ENCODE assay signal across 8 mouse cellular contexts in the genomic region with DNA sequence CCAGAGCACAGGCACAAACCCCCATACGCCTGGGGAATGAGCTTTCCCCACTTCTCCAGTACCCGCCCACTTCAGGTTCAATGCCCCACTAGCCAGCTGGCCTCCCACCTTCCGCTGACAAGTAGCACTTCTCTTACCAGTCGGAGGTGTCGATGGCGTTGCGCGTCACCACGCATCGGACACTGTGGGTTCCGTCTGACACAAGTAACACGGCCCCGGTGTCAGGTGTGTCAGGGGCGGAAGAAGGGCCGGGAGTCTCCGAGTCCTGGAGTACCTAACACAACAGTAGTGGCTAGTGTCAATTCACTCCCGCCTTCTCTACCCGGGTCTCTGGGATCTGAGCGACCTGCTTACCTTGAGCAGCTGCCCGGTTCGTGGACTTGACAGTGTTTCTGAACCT. TPM values are rescaled to one million over a fixed set of nuclear protein-coding genes. Genes with fewer than 3 reads are reported as not detected.
DNase-seq lines count a peak whose midpoint lies in the region; ATAC-seq and TF ChIP-seq lines count a peak whose summit lies in the region.

No protein-coding gene starts in this region.

- peak overlapping the region; percentile 74 for H3K4me2 ChIP-seq in limb, embryonic 14.5 days (replicated peaks; ENCODE audit: low read depth, low read length, severe bottlenecking)
- H3K4me2 ChIP-seq in midbrain, embryonic 12.5 days (replicated peaks): peak overlapping the region; percentile 96

- peak overlapping the region; percentile 58 for H3K9ac ChIP-seq in limb, embryonic 14.5 days (ENCODE audit: low read depth, low read length, severe bottlenecking)
- peak overlapping the region; percentile 77 for H3K9ac ChIP-seq in midbrain, embryonic 12.5 days (replicated peaks)

- peaks cover 46% of the 10 kb centered on the region for H3K4me1 ChIP-seq in cerebellum, adult 2 months (ENCODE audit: control insufficient read depth, insufficient read depth, low read length)
- H3K4me1 ChIP-seq in hindbrain, embryonic 10.5 days (replicated peaks): peaks cover 27% of the 10 kb centered on the region
- H3K4me1 ChIP-seq in limb, embryonic 14.5 days (ENCODE audit: control insufficient read depth, insufficient read depth, low read length): peaks cover 5% of the 10 kb centered on the region; the same call in 1 of the 2 replicates
- peaks cover 24% of the 10 kb centered on the region for H3K4me1 ChIP-seq in midbrain, embryonic 12.5 days

- no peak for TF ChIP-seq CTCF in cerebellum, adult 2 months (IDR thresholded peaks at IDR 0.05; ENCODE audit: borderline replicate concordance, insufficient read depth, low read depth, low read length)

- peak overlapping the region; percentile 27; the same call in 1 of the 2 replicates for H3K27ac ChIP-seq in cerebellum, adult 2 months (ENCODE audit: insufficient read depth, low read length)
- H3K27ac ChIP-seq in hindbrain, embryonic 10.5 days: peak overlapping the region; percentile 90
- H3K27ac ChIP-seq in limb, embryonic 14.5 days (replicated peaks; ENCODE audit: low read depth, low read length): no peak overlapping the region
- H3K27ac ChIP-seq in midbrain, embryonic 12.5 days (replicated peaks): peak overlapping the region; percentile 91

- no peak for TF ChIP-seq POLR2A in cerebellum, adult 2 months (IDR thresholded peaks at IDR 0.05; ENCODE audit: borderline replicate concordance, insufficient read depth, low read length)
- TF ChIP-seq POLR2A in limb, embryonic 14.5 days (IDR thresholded peaks at IDR 0.05; ENCODE audit: borderline replicate concordance, extremely low read depth, insufficient read depth, insufficient read length): no peak

- peaks cover 69% of the 10 kb centered on the region for H3K36me3 ChIP-seq in hindbrain, embryonic 10.5 days
- peaks cover 42% of the 10 kb centered on the region for H3K36me3 ChIP-seq in limb, embryonic 14.5 days (ENCODE audit: control insufficient read depth, insufficient read depth, low read length)
- peaks cover 47% of the 10 kb centered on the region for H3K36me3 ChIP-seq in midbrain, embryonic 12.5 days

- ATAC-seq in limb, embryonic 14.5 days (ENCODE audit: low FRiP score, low read depth): peak; percentile 38
- ATAC-seq in midbrain, embryonic 12.5 days (ENCODE audit: low FRiP score, low read depth): peak; percentile 52; the same call in 1 of the 2 replicates

- H3K9me3 ChIP-seq in hindbrain, embryonic 10.5 days: no peaks in the 10 kb centered on the region
- no peaks in the 10 kb centered on the region for H3K9me3 ChIP-seq in limb, embryonic 14.5 days (ENCODE audit: control insufficient read depth, low read length)
- H3K9me3 ChIP-seq in midbrain, embryonic 12.5 days: no peaks in the 10 kb centered on the region

- peak in 1 of 2 experiments; percentile 72 for DNase-seq in cerebellum, adult 2 months
- DNase-seq in cerebellum, adult 11 months: no peak
- peak; percentile 46 for DNase-seq in urinary bladder, postnatal 14 days (ENCODE audit: low spot score)
- no peak for DNase-seq in urinary bladder, postnatal 4 days (ENCODE audit: low spot score in 2 of 2)
- no peak for DNase-seq in hindbrain, embryonic 10.5 days (ENCODE audit: low spot score)
- no peak for DNase-seq in limb, embryonic 14.5 days (ENCODE audit: low spot score)
- peak; percentile 50 for DNase-seq in telencephalon, adult 2 months (ENCODE audit: low read depth, low spot score)

- no peaks in the 10 kb centered on the region for H3K27me3 ChIP-seq in cerebellum, adult 2 months (ENCODE audit: control insufficient read depth, insufficient read depth, low read length)
- H3K27me3 ChIP-seq in hindbrain, embryonic 10.5 days (ENCODE audit: insufficient read depth, poor library complexity, severe bottlenecking): no peaks in the 10 kb centered on the region; the same call in 1 of the 2 replicates
- H3K27me3 ChIP-seq in limb, embryonic 14.5 days (ENCODE audit: control insufficient read depth, insufficient read depth, low read length): no peaks in the 10 kb centered on the region
- peaks cover under 1% of the 10 kb centered on the region; the same call in 1 of the 2 replicates for H3K27me3 ChIP-seq in midbrain, embryonic 12.5 days

- H3K4me3 ChIP-seq in cerebellum, adult 2 months (replicated peaks; ENCODE audit: insufficient read depth, low read depth, low read length): peak overlapping the region; percentile 84
- H3K4me3 ChIP-seq in hindbrain, embryonic 10.5 days: peak overlapping the region; percentile 68
- H3K4me3 ChIP-seq in limb, embryonic 14.5 days (replicated peaks; ENCODE audit: low read length): peak overlapping the region; percentile 63
- H3K4me3 ChIP-seq in midbrain, embryonic 12.5 days: peak overlapping the region; percentile 72

- under 1% methylated on average over 21 of the region's 21 CpGs for WGBS in cerebellum, adult 2 months
- WGBS in hindbrain, embryonic 10.5 days: 0% methylated on average over 21 of the region's 21 CpGs
- WGBS in limb, embryonic 14.5 days: 0% methylated on average over 21 of the region's 21 CpGs
- under 1% methylated on average over 21 of the region's 21 CpGs for WGBS in midbrain, embryonic 12.5 days

RNA-seq across cellular contexts. Expression of a gene that starts 0.3 kb away (rescaled TPM):
- polyA plus RNA-seq in cerebellum, adult 2 months (2012; rRNA removed): 56.3 and 56.8 TPM in 2 replicates
- 81.3 and 92.6 TPM in 2 replicates for polyA plus RNA-seq in hindbrain, embryonic 10.5 days (2016; fragmentation: Nextera tagmentation; extraction: Ambion mirVana)
- polyA plus RNA-seq in limb, embryonic 14.5 days (2012; rRNA removed): 52.8 and 68.4 TPM in 2 replicates
- polyA plus RNA-seq in limb, embryonic 14.5 days (2014; fragmentation: Nextera tagmentation; extraction: Ambion mirVana): 62.0 and 72.1 TPM in 2 replicates
- polyA plus RNA-seq in midbrain, embryonic 12.5 days (2016; fragmentation: Nextera tagmentation; extraction: Ambion mirVana): 82.8 and 89.5 TPM in 2 replicates

RNA-seq across cellular contexts. Expression of a gene that starts 0.4 kb away (rescaled TPM):
- 128 and 137 TPM in 2 replicates for polyA plus RNA-seq in cerebellum, adult 2 months (2012; rRNA removed)
- polyA plus RNA-seq in hindbrain, embryonic 10.5 days (2016; fragmentation: Nextera tagmentation; extraction: Ambion mirVana): 23.3 and 32.2 TPM in 2 replicates
- 17.9 and 28.4 TPM in 2 replicates for polyA plus RNA-seq in limb, embryonic 14.5 days (2012; rRNA removed)
- polyA plus RNA-seq in limb, embryonic 14.5 days (2014; fragmentation: Nextera tagmentation; extraction: Ambion mirVana): 18.4 and 19.3 TPM in 2 replicates
- polyA plus RNA-seq in midbrain, embryonic 12.5 days (2016; fragmentation: Nextera tagmentation; extraction: Ambion mirVana): 31.7 and 32.7 TPM in 2 replicates

RNA-seq across cellular contexts. Expression of a gene that starts 6.9 kb away (rescaled TPM):
- 0.51 TPM in 2 replicates for polyA plus RNA-seq in cerebellum, adult 2 months (2012; rRNA removed)
- polyA plus RNA-seq in hindbrain, embryonic 10.5 days (2016; fragmentation: Nextera tagmentation; extraction: Ambion mirVana): 0.14 TPM in 1 of 2 replicates, not detected in the other
- polyA plus RNA-seq in limb, embryonic 14.5 days (2012; rRNA removed): 0.18 TPM in 1 of 2 replicates, not detected in the other
- 0.29 TPM in 1 of 2 replicates, not detected in the other for polyA plus RNA-seq in limb, embryonic 14.5 days (2014; fragmentation: Nextera tagmentation; extraction: Ambion mirVana)
- 0.27 TPM in 1 of 2 replicates, not detected in the other for polyA plus RNA-seq in midbrain, embryonic 12.5 days (2016; fragmentation: Nextera tagmentation; extraction: Ambion mirVana)

RNA-seq across cellular contexts. Expression of a gene that starts 7.4 kb away (rescaled TPM):
- 15.3 and 17.4 TPM in 2 replicates for polyA plus RNA-seq in cerebellum, adult 2 months (2012; rRNA removed)
- 40.7 and 44.6 TPM in 2 replicates for polyA plus RNA-seq in hindbrain, embryonic 10.5 days (2016; fragmentation: Nextera tagmentation; extraction: Ambion mirVana)
- polyA plus RNA-seq in limb, embryonic 14.5 days (2012; rRNA removed): 43.3 and 45.4 TPM in 2 replicates
- polyA plus RNA-seq in limb, embryonic 14.5 days (2014; fragmentation: Nextera tagmentation; extraction: Ambion mirVana): 19.8 and 22.8 TPM in 2 replicates
- 28.6 and 32.6 TPM in 2 replicates for polyA plus RNA-seq in midbrain, embryonic 12.5 days (2016; fragmentation: Nextera tagmentation; extraction: Ambion mirVana)

RNA-seq across cellular contexts. Expression of a gene that starts 14.5 kb away (rescaled TPM):
- 69.8 and 72.1 TPM in 2 replicates for polyA plus RNA-seq in cerebellum, adult 2 months (2012; rRNA removed)
- 2.1 and 4.9 TPM in 2 replicates for polyA plus RNA-seq in hindbrain, embryonic 10.5 days (2016; fragmentation: Nextera tagmentation; extraction: Ambion mirVana)
- 2.1 and 2.3 TPM in 2 replicates for polyA plus RNA-seq in limb, embryonic 14.5 days (2012; rRNA removed)
- 0.63 and 0.66 TPM in 2 replicates for polyA plus RNA-seq in limb, embryonic 14.5 days (2014; fragmentation: Nextera tagmentation; extraction: Ambion mirVana)
- 8.7 and 9.0 TPM in 2 replicates for polyA plus RNA-seq in midbrain, embryonic 12.5 days (2016; fragmentation: Nextera tagmentation; extraction: Ambion mirVana)

Comparison
In these comparisons a context has a peak if more than half of its experiments do, and no peak if none do; other contexts are left out.
1. DNase-seq: peak in urinary bladder, postnatal 14 days (single experiment) and telencephalon, adult 2 months (single experiment); none in cerebellum, adult 11 months (single experiment), urinary bladder, postnatal 4 days (0 of 2), hindbrain, embryonic 10.5 days (single experiment) and limb, embryonic 14.5 days (single experiment).
2. Peak in every context shown above with its lines, with median percentiles within 50 percentile points of each other: H3K4me3 ChIP-seq.